Mouse (Mus musculus) heart, adult 18-20 months (tissue): ENCODE measurements around the gene Apol7a. TPM values are rescaled to one million over a fixed set of nuclear protein-coding genes. Genes with fewer than 3 reads are reported as not detected.
"Not testable (repeated sequence)": the region's sequence is repeated elsewhere in the genome, so short reads cannot be mapped to it uniquely, and the experiment has no call there.

Experiments
- DNase-seq, 2 experiments: peaks; one replicate each; pipeline ENCODE4 v3.0.0; 2021 to 2022; ENCODE audit warnings: mixed read lengths in 1 of 2
- long read RNA-seq, 2 experiments: library from polyadenylated mRNA; stranded (forward); transcript quantifications; one replicate each; pipeline ENCODE4 v2.0.0; 2021
- total RNA-seq, 2 experiments: library from RNA; stranded (reverse); gene quantifications; 2 replicates each; pipeline ENCODE4 v1.2.3; 2021

Gene Apol7a
- under 1 TPM in 1 of 2 experiments, not detected in 1; 0.13 TPM for total RNA-seq
- long read RNA-seq, experiment 1, partial matches to known transcripts = 0 of 1 reads
- long read RNA-seq, experiment 1, other reads (novel, unspliced or antisense) = 0 of 1 reads
- long read RNA-seq, experiment 2 = 0 reads

DNA sequence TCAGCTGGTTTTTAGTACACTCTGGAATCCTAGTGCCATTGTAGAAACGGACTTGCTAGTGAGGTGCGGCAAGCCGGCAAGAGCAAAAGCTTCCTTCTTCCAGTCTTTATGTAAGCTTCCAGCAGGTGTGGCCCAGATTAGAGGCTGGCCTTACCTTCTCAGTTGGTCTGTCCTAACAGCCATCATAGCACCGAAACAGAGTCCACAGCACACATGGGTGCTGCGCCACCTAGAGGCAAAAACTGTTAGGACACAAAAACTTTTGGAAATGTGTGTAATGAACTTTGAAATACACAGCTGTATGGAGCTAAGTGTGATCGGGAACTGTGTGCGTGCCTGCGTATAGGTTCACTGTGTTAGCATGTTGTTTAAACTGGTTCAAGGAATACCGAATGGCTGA is at the start of gene Apol7a:
TSS of gene Apol7a (minus strand) at position 84 of the 400 bp plus-strand sequence.
- peak in 1 of 2 experiments; percentile 33 for DNase-seq

DNA sequence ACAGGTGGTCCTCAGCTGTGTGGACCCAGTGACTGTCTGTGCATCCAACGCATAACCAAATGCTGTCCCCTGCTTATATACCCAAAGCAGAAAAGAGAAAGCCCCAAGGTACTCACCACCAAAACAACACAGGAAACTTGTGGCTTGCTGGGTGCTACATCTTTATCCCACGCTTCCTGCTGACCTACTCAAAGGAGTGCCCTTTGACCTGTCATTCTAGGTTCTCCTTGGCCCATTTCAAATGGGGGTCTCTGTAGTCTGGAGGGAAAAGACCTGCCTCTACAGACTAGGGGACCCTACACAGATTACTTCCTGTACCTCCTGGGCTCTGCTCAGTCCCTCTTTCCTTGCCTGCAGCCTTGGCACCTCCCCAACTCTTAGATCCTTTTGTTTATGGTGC is 48.5 kb upstream of the Apol7a start, which contains the start of gene Apol7b:
TSS of gene Apol7b (minus strand) at position 101 of the 400 bp plus-strand sequence.
- not testable (repeated sequence) for DNase-seq

DNA sequence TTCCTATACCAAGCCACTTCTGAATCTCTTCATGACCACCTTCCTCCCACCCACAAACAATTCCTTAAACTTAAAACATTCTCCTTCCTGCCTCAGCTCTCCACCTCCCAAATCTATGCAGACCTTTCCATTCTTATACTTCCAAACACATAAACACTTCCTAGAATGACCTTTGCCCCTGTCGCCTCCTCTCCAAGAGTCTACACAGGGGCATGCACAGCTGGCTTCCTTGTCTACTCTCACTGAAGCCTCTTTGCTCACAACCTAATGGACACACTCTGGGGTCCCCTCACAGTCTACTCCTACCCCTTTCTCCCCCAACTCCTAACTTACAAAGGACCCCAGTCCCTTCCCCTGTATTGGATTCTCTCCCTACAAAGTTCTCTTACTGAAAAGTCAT is 46.8 kb upstream of the Apol7a start:
- not testable (repeated sequence) for DNase-seq

DNA sequence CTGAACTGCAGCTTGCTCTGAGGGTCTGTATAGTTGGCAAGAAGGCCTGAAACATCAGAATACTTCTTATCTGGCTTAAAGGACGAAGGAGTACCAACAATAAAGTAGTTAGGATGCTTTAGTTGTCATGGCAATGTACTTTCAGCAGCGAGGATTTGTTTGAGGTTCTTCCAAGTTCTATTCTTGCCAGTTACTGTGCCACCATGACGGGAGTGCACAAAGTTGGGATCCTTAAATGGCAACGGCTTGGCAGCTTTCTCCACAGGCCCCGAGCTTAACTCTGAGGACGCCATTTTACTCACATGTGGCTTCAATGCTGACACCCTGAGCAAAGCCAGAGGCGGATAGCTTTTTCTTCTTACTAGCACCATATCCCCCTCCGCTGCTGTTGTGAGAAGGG is 45.8 kb upstream of the Apol7a start:
- not testable (repeated sequence) for DNase-seq

DNA sequence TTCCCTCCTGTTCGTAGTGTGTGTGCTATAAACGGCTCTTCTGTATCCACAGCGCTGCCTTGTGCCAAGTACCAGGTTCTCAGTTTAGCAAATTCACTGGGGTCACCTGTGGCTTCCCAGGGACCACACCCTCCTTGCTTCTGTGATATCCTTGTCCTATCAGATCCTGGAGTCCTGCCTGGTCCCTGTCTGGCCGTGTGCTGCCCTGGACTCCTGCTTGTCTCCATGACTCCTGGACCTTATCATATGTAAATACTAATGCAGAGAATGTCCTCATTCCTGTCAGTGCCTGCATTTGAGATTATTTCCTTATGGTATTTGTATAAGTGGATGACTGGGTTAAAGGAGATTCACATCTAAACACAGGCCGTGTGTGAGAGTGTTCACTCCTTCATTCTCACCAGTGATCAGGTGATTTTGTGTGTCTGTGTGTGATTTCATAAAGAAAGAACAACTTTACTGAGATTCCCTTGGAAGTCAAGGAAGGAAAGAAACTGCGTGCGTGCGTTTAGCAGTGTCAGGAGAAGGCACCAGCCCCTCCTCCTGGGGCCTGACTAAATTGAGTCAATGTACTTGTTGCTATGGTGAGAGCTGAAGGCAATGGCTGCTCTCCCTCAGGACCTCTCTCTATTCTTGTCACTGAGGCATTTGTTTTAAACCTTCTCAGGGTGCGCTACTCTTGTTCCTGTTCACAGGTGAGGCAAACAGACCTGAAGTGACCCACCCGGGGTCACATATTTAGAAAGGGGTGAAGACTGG is 30.0 kb upstream of the Apol7a start:
- not testable (repeated sequence) for DNase-seq

DNA sequence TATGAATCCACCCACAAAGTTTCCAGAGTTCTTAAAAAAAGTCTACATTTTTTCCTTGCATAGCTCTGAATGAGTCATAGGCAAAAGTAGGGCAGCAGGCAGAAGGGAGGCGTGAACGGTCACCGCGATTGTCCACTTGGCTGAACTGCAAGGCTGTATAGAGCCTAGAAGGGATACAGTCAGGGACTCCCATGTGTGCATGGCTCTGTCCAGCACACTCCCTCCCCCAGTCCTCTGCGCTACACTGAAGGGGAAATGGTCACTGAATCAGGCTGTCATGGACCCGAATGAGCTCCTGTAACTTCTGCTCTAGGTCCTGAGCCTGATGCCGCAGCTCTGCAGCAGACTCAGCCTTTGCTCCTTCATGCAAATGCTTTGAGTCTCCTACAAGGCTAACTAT is 24.0 kb upstream of the Apol7a start:
- DNase-seq = not testable (repeated sequence)

DNA sequence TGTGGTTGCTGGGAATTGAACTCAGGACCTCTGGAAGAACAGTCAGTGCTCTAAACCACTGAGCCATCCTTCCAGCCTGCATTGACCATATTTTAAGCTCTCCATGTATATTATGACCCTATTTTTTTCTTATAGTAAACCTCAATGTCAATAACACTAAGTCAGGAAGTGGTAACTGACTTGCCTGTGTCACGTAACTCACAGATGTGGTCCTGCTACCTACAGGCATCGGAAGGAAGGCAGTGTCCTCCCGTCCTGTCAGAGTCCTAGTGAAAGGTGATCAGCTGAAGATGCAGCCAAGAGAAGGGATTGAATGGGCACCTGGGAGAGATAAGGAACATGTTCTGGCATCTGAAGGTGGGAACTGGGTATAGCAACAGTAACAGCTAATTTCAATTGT is 20.7 kb upstream of the Apol7a start:
- not testable (repeated sequence) for DNase-seq

DNA sequence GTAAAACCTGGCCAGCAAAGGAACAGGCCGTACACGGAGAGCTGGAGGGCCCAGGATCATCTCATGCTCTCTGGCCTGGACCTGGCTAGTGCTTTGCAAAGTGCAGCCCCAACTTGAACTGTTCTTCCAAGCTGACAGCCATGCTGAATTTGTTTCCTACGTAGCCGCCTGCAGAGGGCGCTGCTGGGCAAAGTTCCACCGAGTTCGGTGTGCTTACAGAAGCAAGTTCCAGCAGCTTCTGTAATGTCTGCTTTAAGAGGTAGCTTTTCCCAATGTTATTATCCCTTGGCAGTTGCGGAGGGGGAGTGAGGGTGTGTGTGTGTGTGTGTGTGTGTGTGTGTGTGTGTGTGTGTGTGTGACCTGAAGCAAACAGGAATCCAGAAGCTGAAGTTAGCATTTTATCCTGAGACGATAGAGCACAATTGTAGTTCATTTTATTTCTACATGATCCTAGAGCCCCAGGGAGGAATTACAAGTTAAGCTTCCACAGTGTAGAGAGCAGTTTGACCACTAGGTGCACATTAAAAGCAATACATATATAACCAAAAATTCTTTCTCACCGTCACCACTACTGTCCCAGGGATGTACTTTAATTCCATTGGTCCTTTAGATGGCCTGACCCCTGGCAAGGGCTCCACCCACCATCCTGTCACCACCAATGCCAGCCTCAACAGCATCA is 17.9 kb upstream of the Apol7a start:
- not testable (repeated sequence) for DNase-seq

DNA sequence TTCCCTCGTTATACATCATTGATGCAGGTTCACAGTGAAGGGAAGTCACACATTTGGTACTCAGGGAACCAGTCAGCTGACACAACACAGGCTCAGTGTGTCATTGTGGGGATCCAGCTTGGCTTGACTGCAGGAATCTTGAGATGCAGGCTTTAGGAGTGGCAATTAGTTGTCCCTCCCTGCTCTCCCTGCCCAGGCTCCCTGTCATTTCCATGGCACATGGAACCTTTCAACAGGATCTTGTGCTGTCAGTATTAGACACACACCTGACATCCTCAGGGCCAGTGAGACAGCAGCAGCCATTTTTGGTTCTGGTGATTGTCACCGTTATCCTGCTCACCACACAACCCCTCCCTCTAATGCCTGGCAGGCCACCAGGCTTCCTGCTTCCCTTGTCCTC is 16.7 kb upstream of the Apol7a start:
- DNase-seq = not testable (repeated sequence)

DNA sequence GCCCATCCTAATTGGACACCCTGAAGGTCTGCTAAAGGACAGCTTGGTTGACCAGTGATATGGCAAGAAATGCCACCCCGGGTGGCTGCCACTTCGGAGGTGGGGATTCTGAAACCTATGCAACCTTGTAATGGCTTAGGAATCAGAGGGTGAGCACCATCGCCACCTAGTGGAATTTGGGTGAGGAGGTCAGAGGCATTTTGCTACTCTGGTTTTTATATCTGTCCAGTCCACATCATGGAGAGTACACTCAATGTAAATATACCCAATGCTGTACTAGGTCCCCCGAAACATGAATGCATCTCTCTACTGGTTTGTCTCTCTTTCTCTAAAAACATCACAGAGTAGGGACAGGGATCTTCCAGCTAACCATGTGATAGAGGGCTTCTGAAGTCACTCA is 13.8 kb upstream of the Apol7a start:
- DNase-seq = not testable (repeated sequence)

DNA sequence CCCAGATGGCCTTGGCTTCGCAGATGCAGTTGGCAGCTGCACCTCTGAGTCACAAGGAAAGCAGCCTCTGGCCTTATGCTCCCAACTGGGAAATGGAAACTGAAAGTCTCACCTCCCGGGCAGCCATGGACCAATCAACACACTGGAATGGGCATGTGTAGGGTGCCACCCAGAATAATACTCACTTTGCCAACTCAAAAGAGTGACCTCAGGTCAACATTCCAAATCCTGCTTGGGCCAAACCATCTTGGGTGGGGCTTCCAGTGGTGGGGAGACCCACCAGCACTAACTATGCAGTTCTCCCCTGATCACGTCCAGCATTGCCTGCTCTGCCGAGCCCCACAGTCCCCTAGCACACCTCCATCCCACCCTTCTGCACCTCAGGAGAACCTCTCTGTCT is 12.1 kb upstream of the Apol7a start, which contains the start of gene Apol9a:
TSS of gene Apol9a (minus strand) at position 101 of the 400 bp plus-strand sequence.
- DNase-seq = not testable (repeated sequence)

DNA sequence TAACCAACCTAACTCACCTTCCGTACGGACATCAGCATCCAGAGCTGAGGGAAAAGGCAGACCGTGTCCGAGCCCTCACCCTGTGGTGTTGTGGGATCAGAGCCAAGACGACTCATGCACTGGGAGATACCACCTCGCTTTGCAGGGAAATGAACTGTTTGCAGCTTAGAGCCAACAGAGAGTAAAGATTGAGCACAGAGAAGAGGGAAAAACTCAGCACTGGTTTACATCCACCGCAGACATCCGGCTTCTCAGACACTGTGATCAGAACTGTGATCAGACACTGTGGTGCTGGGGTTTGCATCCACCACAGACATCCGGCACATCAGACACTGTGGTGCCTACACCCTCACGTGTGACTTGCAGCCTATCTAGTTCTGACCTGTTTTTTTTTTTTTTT is 7.5 kb upstream of the Apol7a start:
- DNase-seq = peak in 1 of 2 experiments; percentile 16

DNA sequence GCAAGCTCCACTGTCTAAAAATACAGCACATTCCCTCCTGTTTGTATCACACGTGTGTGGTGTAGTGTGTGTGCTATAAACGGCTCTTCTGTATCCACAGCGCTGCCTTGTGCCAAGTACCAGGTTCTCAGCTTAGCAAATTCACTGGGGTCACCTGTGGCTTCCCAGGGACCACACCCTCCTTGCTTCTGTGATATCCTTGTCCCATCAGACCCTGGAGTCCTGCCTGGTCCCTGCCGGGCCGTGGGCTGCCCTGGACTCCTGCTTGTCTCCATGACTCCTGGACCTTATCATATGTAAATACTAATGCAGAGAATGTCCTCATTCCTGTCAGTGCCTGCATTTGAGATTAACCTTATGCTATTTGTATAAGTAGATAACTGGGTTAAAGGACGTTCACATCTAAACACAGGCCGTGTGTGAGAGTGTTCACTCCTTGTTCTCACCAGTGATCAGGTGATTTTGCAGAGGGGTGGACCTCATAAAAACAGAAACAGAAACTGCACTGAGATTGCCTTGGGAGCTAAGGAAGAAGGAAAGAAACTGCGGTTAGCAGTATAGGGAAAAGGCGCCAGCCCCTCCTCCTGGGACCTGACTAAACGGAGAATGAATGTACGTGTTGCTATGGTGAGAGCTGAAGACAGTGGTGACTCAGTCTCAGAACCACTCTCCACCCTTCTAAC is 1.3 kb downstream of the Apol7a start:
- peak; percentile 31 for DNase-seq

DNA sequence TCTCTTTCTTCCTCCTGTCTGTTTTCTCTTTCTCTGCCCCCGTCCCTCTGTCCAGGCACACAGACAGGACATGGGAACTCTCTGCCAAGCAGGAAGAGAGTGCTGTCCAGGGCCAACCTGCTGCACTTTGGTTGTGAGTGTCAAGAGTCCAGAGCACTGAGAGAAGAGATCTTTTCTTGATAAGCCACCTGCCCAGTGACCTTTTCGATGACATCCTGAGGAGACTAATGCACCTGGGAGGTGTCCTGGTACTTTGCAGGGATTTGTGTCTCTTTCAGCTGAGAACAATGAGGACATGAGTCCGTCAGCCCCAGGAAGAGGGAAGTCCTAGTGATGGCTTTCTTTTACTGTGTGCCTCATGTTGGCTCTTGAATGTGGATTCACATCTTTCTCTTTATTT is 5.1 kb downstream of the Apol7a start:
- not testable (repeated sequence) for DNase-seq

DNA sequence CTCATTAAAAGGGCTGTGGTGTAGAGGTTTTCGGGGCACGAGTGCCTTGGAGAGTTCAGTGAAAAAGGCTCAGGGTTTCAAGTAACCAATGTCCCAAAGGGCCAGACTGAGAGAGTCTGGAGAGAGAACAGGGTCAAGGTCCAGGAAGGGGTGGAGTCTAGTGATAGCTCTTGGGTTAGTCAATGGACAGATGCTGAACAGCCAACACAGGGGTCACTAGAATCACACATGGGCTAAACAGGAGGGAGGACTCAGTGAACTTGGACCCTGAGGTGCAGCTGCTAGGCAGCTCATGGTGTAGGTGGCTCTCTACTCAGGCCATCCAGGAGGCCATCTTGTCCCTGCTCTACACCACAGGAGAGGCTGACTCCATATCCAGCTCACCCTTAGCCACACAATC is 11.4 kb downstream of the Apol7a start:
- DNase-seq = no peak

DNA sequence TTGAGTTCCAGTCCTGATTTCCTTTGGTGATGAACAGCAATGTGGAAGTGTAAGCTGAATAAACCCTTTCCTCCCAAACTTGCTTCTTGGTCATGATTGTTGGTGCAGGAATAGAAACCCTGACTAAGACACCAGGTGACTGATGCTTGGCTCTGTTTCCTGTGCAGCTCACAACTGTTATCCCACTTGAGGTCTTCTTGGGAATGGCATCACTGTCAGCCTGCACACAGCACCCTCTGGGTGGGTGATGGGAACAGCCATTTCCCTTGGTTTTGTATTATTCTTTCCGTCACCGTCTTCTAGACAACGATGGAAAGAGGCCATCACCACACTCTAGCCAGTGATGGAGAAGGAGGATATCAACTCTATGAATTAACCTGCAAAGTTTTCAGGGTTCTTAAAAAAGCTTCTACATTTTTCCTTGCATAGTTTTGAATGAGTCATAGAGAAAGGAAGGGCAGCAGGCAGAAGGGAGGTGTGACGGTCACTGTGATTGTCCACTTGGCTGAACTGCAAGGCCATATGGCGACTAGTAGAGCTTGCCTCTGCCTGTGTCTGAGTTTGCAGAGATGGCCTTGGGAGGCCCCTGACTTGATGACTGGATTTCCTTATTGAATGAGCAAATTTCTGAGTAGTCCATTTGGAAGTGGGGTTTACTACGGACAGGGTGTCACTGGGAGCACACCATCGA is 14.4 kb downstream of the Apol7a start:
- no peak for DNase-seq

DNA sequence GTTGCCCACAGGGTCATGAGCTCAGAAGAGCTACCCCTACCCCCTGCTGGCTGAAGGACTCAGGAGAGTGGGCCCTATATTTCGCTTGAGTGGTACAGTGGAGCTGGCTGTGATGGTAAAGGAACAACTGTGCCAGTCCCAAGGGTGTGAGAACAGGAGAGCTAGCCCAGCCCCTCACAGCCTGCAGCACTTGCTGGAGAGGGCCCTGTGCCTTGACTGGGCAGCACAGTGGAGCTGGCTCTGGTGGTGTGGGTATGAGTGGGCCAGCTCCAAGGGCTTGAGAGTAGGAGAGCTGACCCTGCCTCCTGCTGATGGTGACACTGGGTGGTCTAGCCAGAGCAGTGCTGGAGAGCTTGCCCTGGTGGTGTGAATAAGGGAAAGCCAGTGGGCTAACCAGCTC is 16.0 kb downstream of the Apol7a start:
- DNase-seq = no peak

DNA sequence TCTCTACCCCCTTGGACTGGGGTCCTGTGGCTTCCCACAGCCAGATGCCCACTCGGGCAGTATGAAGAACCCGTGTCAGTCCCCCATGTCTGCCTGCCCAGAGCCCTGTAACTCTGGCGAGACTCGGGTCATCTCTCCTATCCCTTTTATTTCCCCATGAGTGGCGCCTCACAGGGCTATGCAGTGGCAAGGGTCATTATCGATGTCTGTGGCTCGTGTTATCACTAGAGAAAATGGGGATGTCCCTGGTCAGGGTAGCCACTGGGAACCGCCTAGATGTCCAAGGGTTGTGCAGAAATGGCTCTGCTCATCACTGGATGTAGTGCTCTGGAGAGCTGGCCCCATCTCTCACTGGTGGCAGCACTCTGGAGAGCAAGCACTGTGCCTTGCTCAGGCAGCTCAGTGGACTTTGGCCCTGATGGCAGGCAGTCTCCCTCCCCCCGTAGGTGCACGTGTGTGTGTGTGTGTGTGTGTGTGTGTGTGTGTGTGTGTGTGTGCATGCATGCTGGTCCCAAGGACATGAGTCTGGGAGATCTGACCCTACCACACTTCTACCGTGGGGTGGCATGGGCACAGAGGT is 16.5 kb downstream of the Apol7a start:
- no peak for DNase-seq

DNA sequence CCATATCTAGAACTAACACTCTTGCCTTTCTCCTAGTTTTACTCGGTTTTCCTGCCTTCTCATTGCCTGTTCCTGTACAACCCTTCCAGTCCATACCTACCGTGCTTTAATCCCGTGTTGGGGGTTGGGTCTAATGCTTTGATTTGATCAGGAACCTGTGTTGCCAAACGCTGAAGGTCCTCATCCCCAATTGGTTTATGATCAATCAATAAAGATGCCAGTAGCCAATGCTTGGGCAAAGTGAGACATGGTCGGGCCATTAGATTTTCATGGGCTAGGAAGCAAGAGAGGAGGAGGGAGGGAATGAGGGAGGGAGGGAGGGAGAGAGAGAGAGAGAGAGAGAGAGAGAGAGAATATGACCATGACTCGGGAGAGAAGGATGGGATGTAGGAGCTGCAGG is 17.4 kb downstream of the Apol7a start:
- no peak for DNase-seq

DNA sequence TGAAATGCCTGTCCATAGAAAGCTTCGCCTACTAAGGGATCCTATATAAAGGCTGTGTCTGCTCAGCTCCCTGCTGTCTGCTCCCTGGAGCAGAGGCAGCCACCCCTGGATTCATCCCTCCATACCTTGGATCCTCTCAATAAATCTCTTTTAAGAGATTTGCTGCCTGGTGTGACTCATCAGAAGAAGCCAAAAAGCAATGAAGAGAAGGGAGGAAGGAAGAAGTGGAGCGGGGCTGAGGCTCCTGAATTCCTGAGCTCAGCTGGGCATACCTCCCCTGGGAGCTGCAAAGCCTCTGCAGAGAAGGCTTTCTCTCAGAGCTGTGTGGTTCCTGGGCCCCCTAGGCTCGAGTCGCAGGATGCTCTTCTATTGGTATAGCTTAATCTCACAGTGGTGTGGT is 19.0 kb downstream of the Apol7a start:
- no peak for DNase-seq

DNA sequence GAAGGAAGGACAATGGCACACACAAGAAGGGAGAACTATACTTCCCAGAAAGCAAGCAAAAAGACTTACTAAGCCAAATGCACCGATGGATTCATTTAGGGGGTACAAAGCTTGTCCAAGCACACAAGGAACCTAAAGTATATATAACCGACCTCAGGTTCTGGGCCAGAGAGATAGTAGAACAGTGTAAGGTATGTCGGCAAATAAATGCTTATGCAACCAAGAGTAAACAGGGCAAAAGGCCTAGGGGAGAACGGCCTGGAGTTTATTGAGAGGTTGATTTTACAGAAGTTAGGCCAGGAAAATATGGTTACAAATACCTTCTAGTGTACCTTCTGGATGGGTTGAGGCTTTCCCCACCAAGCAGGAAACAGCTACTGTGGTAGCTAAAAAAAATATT is 21.5 kb downstream of the Apol7a start:
- no peak for DNase-seq

DNA sequence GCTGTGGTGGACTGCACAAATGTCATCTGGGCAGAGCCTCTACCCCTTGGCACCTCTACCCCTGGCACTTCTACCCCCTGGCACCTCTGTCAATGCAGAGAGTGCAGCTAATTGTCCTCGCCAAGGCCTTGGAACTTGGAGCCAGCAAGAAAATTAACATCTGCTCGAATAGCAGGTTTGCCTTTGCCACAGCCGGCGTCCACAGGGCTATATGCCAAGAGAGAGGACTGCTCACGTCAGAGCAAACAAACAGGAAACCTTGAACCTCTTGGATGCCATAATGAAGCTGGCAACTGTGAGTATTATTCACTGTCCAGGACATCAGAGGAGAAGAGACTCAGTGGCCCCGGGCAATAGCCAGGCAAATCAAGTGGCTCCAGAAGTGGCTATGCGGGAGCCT is 22.0 kb downstream of the Apol7a start:
- peak in 1 of 2 experiments; percentile 29 for DNase-seq
